Mouse (Mus musculus) CH12.LX (cell line): ENCODE measurements around the gene Styxl1. TPM values are rescaled to one million over a fixed set of nuclear protein-coding genes. Genes with fewer than 3 reads are reported as not detected.

Experiments used
- DNase-seq: peaks from one replicate; pipeline ENCODE4 v3.0.0-alpha.2; 2013; ENCODE audit errors: extremely low read depth
- H3K27ac ChIP-seq: 2 replicates; pipeline ENCODE4 v1.5.1; 2012; ENCODE audit warnings: low read depth, mild to moderate bottlenecking, control low read depth, moderate library complexity; ENCODE audit not compliant: insufficient read depth
- H3K27me3 ChIP-seq: replicated peaks from 2 replicates; pipeline ENCODE3; 2012; ENCODE audit warnings: inconsistent platforms
- H3K36me3 ChIP-seq, 2 experiments: replicated peaks in 1 of 2; 2 replicates each; pipeline versions ENCODE3 to v1.6.1; 2012; ENCODE audit warnings: inconsistent platforms in 1 of 2, low read length in 1 of 2, mild to moderate bottlenecking in 1 of 2, mixed read lengths in 1 of 2, moderate library complexity in 1 of 2; ENCODE audit not compliant: control insufficient read depth in 1 of 2, insufficient read depth in 1 of 2
- H3K4me1 ChIP-seq, 2 experiments: 2 replicates each; pipeline ENCODE4 v1.6.1; 2012; ENCODE audit warnings: inconsistent platforms in 1 of 2, moderate library complexity in 1 of 2; ENCODE audit not compliant: insufficient read depth in 2 of 2, control insufficient read depth in 1 of 2
- H3K4me2 ChIP-seq: 2 replicates; pipeline ENCODE4 v1.6.1; 2012; ENCODE audit warnings: low read depth, mild to moderate bottlenecking, control low read depth; ENCODE audit not compliant: poor library complexity, insufficient read depth, severe bottlenecking
- H3K4me3 ChIP-seq, 3 experiments: fragments of 150-350 bp in 1 of 3; sonication (generic) in 1 of 3; replicated peaks in 1 of 3; 2 replicates each; pipeline versions ENCODE3 to v1.5.1; 2011 to 2012; ENCODE audit warnings: low read depth in 2 of 3, low read length in 2 of 3, mild to moderate bottlenecking in 2 of 3, moderate library complexity in 2 of 3, control low read depth in 1 of 3, improper control_type of control experiment in 1 of 3, inconsistent platforms in 1 of 3, mixed read lengths in 1 of 3; ENCODE audit not compliant: poor library complexity in 1 of 3
- H3K79me2 ChIP-seq: replicated peaks from 2 replicates; pipeline ENCODE4 v1.6.1; 2012; ENCODE audit warnings: mild to moderate bottlenecking, moderate library complexity; ENCODE audit not compliant: control insufficient read depth, poor library complexity, insufficient read depth, severe bottlenecking; ENCODE audit errors: extremely low read depth
- H3K9ac ChIP-seq: 2 replicates; pipeline ENCODE4 v1.6.1; 2012; ENCODE audit warnings: low read depth, mild to moderate bottlenecking, control low read depth, moderate library complexity; ENCODE audit not compliant: insufficient read depth
- H3K9me3 ChIP-seq: replicated peaks from 2 replicates; pipeline ENCODE3; 2012; ENCODE audit warnings: low read length, inconsistent platforms, mixed read lengths
- BHLHE40 ChIP-seq: IDR thresholded peaks from 2 replicates; pipeline ENCODE4 v1.6.1; 2011; ENCODE audit warnings: mild to moderate bottlenecking, low read depth, low read length, improper control_type of control experiment
- CTCF ChIP-seq, 2 experiments: IDR thresholded peaks in 1 of 2; conservative IDR thresholded peaks in 1 of 2; 2 replicates each; pipeline ENCODE4 v1.5.1; 2011 to 2012; ENCODE audit warnings: low read depth in 2 of 2, low read length in 2 of 2, improper control_type of control experiment in 1 of 2, inconsistent platforms in 1 of 2, mild to moderate bottlenecking in 1 of 2, moderate library complexity in 1 of 2
- E2F4 ChIP-seq: IDR thresholded peaks from 2 replicates; pipeline ENCODE4 v1.6.1; 2011; ENCODE audit warnings: low read depth, low read length, improper control_type of control experiment; ENCODE audit not compliant: insufficient replicate concordance
- ELF1 ChIP-seq: IDR thresholded peaks from 2 replicates; pipeline ENCODE4 v1.6.1; 2014; ENCODE audit warnings: low read depth, mild to moderate bottlenecking, inconsistent platforms, low read length, improper control_type of control experiment
- EP300 ChIP-seq: IDR thresholded peaks from 2 replicates; pipeline ENCODE4 v1.6.1; 2011; ENCODE audit warnings: low read length, improper control_type of control experiment
- HCFC1 ChIP-seq: IDR thresholded peaks from 2 replicates; pipeline ENCODE4 v1.6.1; 2012; ENCODE audit warnings: low read depth, mild to moderate bottlenecking, inconsistent platforms, low read length, improper control_type of control experiment
- JUND ChIP-seq: conservative IDR thresholded peaks from 2 replicates; pipeline ENCODE4 v1.6.1; 2011; ENCODE audit warnings: low read depth, low read length, improper control_type of control experiment
- KAT2A ChIP-seq: IDR thresholded peaks from 2 replicates; pipeline ENCODE4 v1.6.1; 2012; ENCODE audit warnings: low read length, improper control_type of control experiment, inconsistent platforms; ENCODE audit not compliant: insufficient replicate concordance
- MAFK ChIP-seq: IDR thresholded peaks from 2 replicates; pipeline ENCODE4 v1.6.1; 2011; ENCODE audit warnings: low read length, improper control_type of control experiment; ENCODE audit not compliant: insufficient replicate concordance
- MAX ChIP-seq: IDR thresholded peaks from 2 replicates; pipeline ENCODE4 v1.6.1; 2011; ENCODE audit warnings: low read length, improper control_type of control experiment
- MEF2A ChIP-seq: IDR thresholded peaks from 2 replicates; pipeline ENCODE4 v1.6.1; 2014; ENCODE audit warnings: low read depth, mild to moderate bottlenecking, inconsistent platforms, low read length, improper control_type of control experiment, borderline replicate concordance
- NELFE ChIP-seq: IDR thresholded peaks from 2 replicates; pipeline ENCODE4 v1.6.1; 2011; ENCODE audit warnings: low read depth, low read length, improper control_type of control experiment
- NRF1 ChIP-seq: IDR thresholded peaks from 2 replicates; pipeline ENCODE4 v1.6.1; 2014; ENCODE audit warnings: low read depth, mild to moderate bottlenecking, inconsistent platforms, low read length, improper control_type of control experiment, moderate library complexity
- PAX5 ChIP-seq: IDR thresholded peaks from 2 replicates; pipeline ENCODE4 v1.6.1; 2012; ENCODE audit warnings: low read length, inconsistent platforms, mixed read lengths
- RAD21 ChIP-seq: IDR thresholded peaks from 2 replicates; pipeline ENCODE4 v1.6.1; 2011; ENCODE audit warnings: low read depth, mild to moderate bottlenecking, low read length, improper control_type of control experiment, moderate library complexity
- RCOR1 ChIP-seq: conservative IDR thresholded peaks from 2 replicates; pipeline ENCODE4 v1.6.1; 2012; ENCODE audit warnings: low read depth, mild to moderate bottlenecking, inconsistent platforms, low read length, improper control_type of control experiment
- SIN3A ChIP-seq: IDR thresholded peaks from 2 replicates; pipeline ENCODE4 v1.6.1; 2012; ENCODE audit warnings: low read length, improper control_type of control experiment, inconsistent platforms
- SMC3 ChIP-seq: IDR thresholded peaks from 2 replicates; pipeline ENCODE4 v1.6.1; 2011; ENCODE audit warnings: low read depth, low read length, improper control_type of control experiment
- TBP ChIP-seq: conservative IDR thresholded peaks from 2 replicates; pipeline ENCODE4 v1.6.1; 2011; ENCODE audit warnings: low read depth, low read length, improper control_type of control experiment
- TCF12 ChIP-seq: IDR thresholded peaks from 2 replicates; pipeline ENCODE4 v1.6.1; 2014; ENCODE audit warnings: low read depth, mild to moderate bottlenecking, inconsistent platforms, low read length, improper control_type of control experiment
- UBTF ChIP-seq: IDR thresholded peaks from 2 replicates; pipeline ENCODE4 v1.6.1; 2012; ENCODE audit warnings: low read depth, mild to moderate bottlenecking, inconsistent platforms, low read length, improper control_type of control experiment, moderate library complexity
- USF1 ChIP-seq: IDR thresholded peaks from 2 replicates; pipeline ENCODE4 v1.6.1; 2014; ENCODE audit warnings: low read depth, mild to moderate bottlenecking, inconsistent platforms, low read length, improper control_type of control experiment
- USF2 ChIP-seq: conservative IDR thresholded peaks from 2 replicates; pipeline ENCODE4 v1.6.1; 2011; ENCODE audit warnings: low read depth, low read length, improper control_type of control experiment
- ZC3H11A ChIP-seq: IDR thresholded peaks from 2 replicates; pipeline ENCODE4 v1.6.1; 2012; ENCODE audit warnings: low read depth, mild to moderate bottlenecking, inconsistent platforms, low read length, improper control_type of control experiment
- ZNF384 ChIP-seq: IDR thresholded peaks from 2 replicates; pipeline ENCODE4 v1.6.1; 2012; ENCODE audit warnings: low read depth, low read length, improper control_type of control experiment, inconsistent platforms
- dilution Hi-C: fragments of 300-500 bp; cut with MboI; formaldehyde crosslinking; loops from 2 replicates; pipeline ENCODE4 v1.14.3; 2020; ENCODE audit warnings: low sequenced_read_pairs; ENCODE audit not compliant: extremely low pct_unique_long_range_greater_than_20kb, extremely low pct_ligation_motif_present
- in situ Hi-C: fragments of 300-500 bp; cut with MboI; formaldehyde crosslinking; loops from 3 replicates; pipeline ENCODE4 v1.14.3; 2019; ENCODE audit warnings: low sequenced_read_pairs, low pct_ligation_motif_present, low pct_unique_long_range_greater_than_20kb, mixed read lengths
- polyA plus RNA-seq: library from polyadenylated mRNA; unstranded; fragments of >175 nt; gene quantifications from 2 replicates; pipeline ENCODE4 v1.2.1, GENCODE M21; 2012; ENCODE audit warnings: low read depth; ENCODE audit not compliant: insufficient read length
- total RNA-seq, 2 experiments: library from RNA; depleted of rRNA; stranded (reverse); fragments of 300-350 nt in 1 of 2; fragments of >200 nt in 1 of 2; gene quantifications; 2 replicates each; pipeline ENCODE4 v1.2.3; 2012 to 2014

Gene Styxl1
- total and polyA plus RNA-seq, 3 experiments = not detected

- in situ Hi-C loops = no loop called here
- Histone ChIP-seq H3K27ac (no peak overlapping the region), H3K4me1 (peaks cover 0 to 7% of the 10 kb centered on the region in 2 experiments; a peak in 1 of 4 replicates), H3K27me3 (no peaks in the 10 kb centered on the region), H3K4me3 (no peak overlapping the region), H3K9me3 (no peaks in the 10 kb centered on the region), H3K9ac (no peak overlapping the region), H3K79me2 (no peaks in the 10 kb centered on the region), H3K36me3 (peaks cover 74 to 84% of the 10 kb centered on the region in 2 experiments)
- dilution Hi-C loops = no loop called here
- no peak for DNase-seq
- TF ChIP-seq SIN3A (no peak), CTCF (conservative IDR thresholded peaks at IDR 0.05 in 1 of 2, IDR thresholded peaks at IDR 0.05 in 1 of 2; ENCODE audit: low read depth in 2 of 2, low read length in 2 of 2) (no peak), BHLHE40 (no peak), RAD21 (no peak), TCF12 (no peak), USF1 (no peak), USF2 (no peak), MAFK (no peak), JUND (no peak), TBP (no peak), SMC3 (no peak)
- TF ChIP-seq, all 38 proteins: peak for 0
- H3K4me2 ChIP-seq = no peak overlapping the region
Measured at GRCm38 (mm10) chr5:135734057-135734680, 44.0 kb downstream of the Styxl1 start.

- Histone ChIP-seq H3K4me3 (no peak overlapping the region), H3K27me3 (no peaks in the 10 kb centered on the region), H3K9me3 (no peaks in the 10 kb centered on the region), H3K36me3 (peaks cover 80 to 95% of the 10 kb centered on the region in 2 experiments), H3K4me2 (no peak overlapping the region), H3K79me2 (no peaks in the 10 kb centered on the region), H3K27ac (no peak overlapping the region), H3K9ac (no peak overlapping the region), H3K4me1 (peaks cover 0 to 7% of the 10 kb centered on the region in 2 experiments; a peak in 1 of 4 replicates)
- TF ChIP-seq USF2 (no peak), PAX5 (no peak), KAT2A (no peak), RCOR1 (no peak), MAX (no peak), E2F4 (no peak), ZNF384 (no peak), UBTF (no peak), ZC3H11A (no peak), NELFE (no peak), TCF12 (no peak), SIN3A (no peak), SMC3 (no peak), EP300 (no peak), BHLHE40 (no peak), HCFC1 (no peak), NRF1 (no peak), RAD21 (no peak), ELF1 (no peak), MEF2A (no peak)
- in situ Hi-C loops = no loop called here
- dilution Hi-C loops = no loop called here
- no peak for DNase-seq
Measured at GRCm38 (mm10) chr5:135733071-135733470, 45.1 kb downstream of the Styxl1 start.
